Mouse (Mus musculus): Measurements from ENCODE around the gene Wdr62.

Gene Wdr62

DNA sequence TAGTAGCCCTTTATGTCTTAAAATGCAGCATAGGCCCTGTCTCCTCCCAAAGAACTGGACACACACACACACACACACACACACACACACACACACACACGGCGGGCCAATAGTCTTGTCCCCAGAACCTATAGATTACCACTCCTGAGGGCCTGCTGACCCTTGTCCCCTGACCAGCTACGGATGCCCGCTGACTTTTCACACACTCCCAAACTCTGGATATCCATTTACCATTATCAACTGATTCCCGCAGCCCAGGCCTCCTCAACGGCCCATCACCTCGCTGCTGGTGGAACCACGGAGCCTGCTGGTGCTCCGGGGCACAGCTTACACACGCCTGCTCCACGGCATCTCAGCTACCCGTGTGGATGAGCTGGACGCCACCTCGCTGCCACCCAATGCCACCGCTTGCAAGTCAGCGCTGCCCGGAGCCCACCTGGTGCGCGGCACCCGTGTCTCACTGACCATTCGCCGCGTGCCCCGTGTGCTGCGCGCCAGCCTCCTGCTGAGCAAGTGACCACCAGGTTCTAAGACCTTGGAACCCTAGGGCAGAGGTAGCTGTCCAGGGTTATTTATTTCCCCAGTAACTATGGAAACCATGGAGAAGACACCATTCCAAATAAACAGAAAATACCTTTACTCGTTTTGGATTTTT, 33.6 kb upstream of the Wdr62 start:
- no peaks in the 10 kb centered on the region for H3K27me3 ChIP-seq (ENCODE audit: control insufficient read depth, insufficient read depth, low read length, poor library complexity, severe bottlenecking)
- H3K36me3 ChIP-seq (ENCODE audit: control insufficient read depth, insufficient read depth, low read length, poor library complexity, severe bottlenecking): no peaks in the 10 kb centered on the region
- no peak for DNase-seq (ENCODE audit: low read depth, low spot score)

DNA sequence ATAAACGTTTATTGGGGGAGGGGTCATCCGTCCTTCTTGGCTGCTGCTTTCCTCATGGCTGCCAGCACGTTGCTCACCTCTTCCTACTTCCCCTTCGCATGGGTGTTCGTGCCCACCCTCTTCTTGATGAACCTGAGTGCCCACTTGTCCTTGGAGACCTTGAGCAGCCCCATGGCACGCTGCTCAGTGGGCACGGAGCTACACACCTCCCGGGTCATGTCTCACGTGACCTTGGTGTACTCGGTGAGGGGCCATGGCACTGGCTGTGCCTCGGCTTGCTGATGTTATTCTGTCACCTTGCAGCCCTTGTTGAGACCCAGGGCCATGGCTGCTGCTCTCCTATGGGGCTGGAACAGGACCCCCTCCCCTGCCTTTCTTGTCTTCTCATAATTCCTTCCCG, 29.9 kb upstream of the Wdr62 start:
- DNase-seq (ENCODE audit: low read depth, low spot score): no peak
- Histone ChIP-seq H3K27me3 (ENCODE audit: control insufficient read depth, insufficient read depth, low read length, poor library complexity, severe bottlenecking) (no peaks in the 10 kb centered on the region), H3K36me3 (ENCODE audit: control insufficient read depth, insufficient read depth, low read length, poor library complexity, severe bottlenecking) (no peaks in the 10 kb centered on the region)

- H3K27me3 ChIP-seq (ENCODE audit: control insufficient read depth, insufficient read depth, low read length, poor library complexity, severe bottlenecking): no peaks in the 10 kb centered on the region
- DNase-seq (ENCODE audit: low read depth, low spot score): no peak
- no peaks in the 10 kb centered on the region for H3K36me3 ChIP-seq (ENCODE audit: control insufficient read depth, insufficient read depth, low read length, poor library complexity, severe bottlenecking)
These were observed 29.3 kb upstream of the Wdr62 start for GRCm38 (mm10) chr7:30309395-30310129.

GRCm38 (mm10) chr7:30308076-30309005, 28.1 kb upstream of the Wdr62 start, which contains the start of gene Alkbh6:
Alkbh6 (plus strand) TSS chr7:30308717.
- no peaks in the 10 kb centered on the region for H3K36me3 ChIP-seq (ENCODE audit: control insufficient read depth, insufficient read depth, low read length, poor library complexity, severe bottlenecking)

GRCm38 (mm10) chr7:30306083-30306779, 26.0 kb upstream of the Wdr62 start:
- DNase-seq (ENCODE audit: low read depth, low spot score): peak; percentile 55
- Histone ChIP-seq H3K36me3 (ENCODE audit: control insufficient read depth, insufficient read depth, low read length, poor library complexity, severe bottlenecking) (no peaks in the 10 kb centered on the region), H3K27me3 (ENCODE audit: control insufficient read depth, insufficient read depth, low read length, poor library complexity, severe bottlenecking) (no peaks in the 10 kb centered on the region)

More at GRCm38 (mm10) chr7:30308076-30309005, 28.1 kb upstream of the Wdr62 start, which contains the start of gene Alkbh6:
- peak; percentile 96 for DNase-seq (ENCODE audit: low read depth, low spot score)
- no peaks in the 10 kb centered on the region for H3K27me3 ChIP-seq (ENCODE audit: control insufficient read depth, insufficient read depth, low read length, poor library complexity, severe bottlenecking)

- no peaks in the 10 kb centered on the region for H3K27me3 ChIP-seq (ENCODE audit: control insufficient read depth, insufficient read depth, low read length, poor library complexity, severe bottlenecking)
- DNase-seq (ENCODE audit: low read depth, low spot score): peak; percentile 76
- no peaks in the 10 kb centered on the region for H3K36me3 ChIP-seq (ENCODE audit: control insufficient read depth, insufficient read depth, low read length, poor library complexity, severe bottlenecking)
These were observed 20.7 kb upstream of the Wdr62 start for GRCm38 (mm10) chr7:30300914-30301313.

DNA sequence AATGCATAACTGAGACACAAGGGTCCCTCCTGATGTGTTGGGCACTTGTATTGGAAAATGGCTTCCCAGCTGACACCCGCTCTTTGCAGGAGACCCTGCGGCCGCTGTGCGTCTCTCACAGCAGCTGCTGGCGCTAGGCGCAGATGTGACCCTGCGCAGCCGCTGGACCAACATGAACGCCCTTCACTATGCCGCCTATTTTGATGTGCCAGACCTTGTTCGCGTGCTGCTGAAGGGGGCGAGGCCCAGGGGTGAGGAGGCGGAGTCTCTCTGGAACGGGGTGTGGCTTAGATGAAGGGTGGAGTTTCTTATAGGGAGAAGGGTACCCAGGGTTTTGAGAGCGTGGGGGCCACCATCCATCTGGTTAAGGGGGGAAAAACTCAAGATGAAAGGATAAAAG, 17.0 kb upstream of the Wdr62 start:
- H3K36me3 ChIP-seq (ENCODE audit: control insufficient read depth, insufficient read depth, low read length, poor library complexity, severe bottlenecking): no peaks in the 10 kb centered on the region
- H3K27me3 ChIP-seq (ENCODE audit: control insufficient read depth, insufficient read depth, low read length, poor library complexity, severe bottlenecking): no peaks in the 10 kb centered on the region
- DNase-seq (ENCODE audit: low read depth, low spot score): no peak

DNA sequence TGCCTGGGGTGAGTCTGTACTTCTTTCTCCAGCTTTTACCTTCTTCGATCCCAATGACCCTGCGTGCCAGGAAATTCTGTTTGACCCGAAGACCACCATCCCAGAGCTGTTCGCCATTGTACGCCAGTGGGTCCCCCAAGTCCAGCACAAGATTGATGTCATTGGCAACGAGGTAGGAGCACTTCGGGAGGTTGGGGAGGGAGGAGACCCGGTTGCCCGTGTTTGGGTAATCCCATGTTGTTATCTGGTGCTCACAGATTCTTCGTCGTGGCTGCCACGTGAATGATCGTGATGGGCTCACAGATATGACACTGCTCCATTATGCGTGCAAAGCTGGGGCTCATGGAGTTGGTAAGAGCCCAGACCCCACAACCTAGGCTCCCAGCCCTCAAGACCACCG, 16.6 kb upstream of the Wdr62 start:
- no peak for DNase-seq (ENCODE audit: low read depth, low spot score)
- H3K27me3 ChIP-seq (ENCODE audit: control insufficient read depth, insufficient read depth, low read length, poor library complexity, severe bottlenecking): no peaks in the 10 kb centered on the region
- no peaks in the 10 kb centered on the region for H3K36me3 ChIP-seq (ENCODE audit: control insufficient read depth, insufficient read depth, low read length, poor library complexity, severe bottlenecking)

DNA sequence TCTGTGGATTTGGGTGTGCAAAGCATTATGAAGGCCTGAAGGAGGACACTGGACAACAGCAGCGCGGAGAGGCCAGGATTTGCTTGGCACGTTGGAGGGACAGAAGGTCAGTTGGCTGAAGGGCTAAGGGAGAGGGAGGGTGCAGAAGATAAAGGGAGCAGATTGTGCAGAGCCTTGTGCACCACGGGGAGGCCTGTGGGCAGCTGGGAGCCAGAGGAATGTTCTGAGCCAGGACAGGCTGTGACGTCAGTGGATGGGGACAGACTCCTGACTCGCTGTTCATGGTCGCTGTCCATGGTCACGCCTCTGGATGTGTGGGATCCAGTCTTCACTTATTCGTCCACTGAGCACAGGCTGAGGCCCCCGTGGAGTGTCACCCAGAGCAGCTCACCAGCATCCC, 14.9 kb upstream of the Wdr62 start:
- no peak for DNase-seq (ENCODE audit: low read depth, low spot score)
- no peaks in the 10 kb centered on the region for H3K27me3 ChIP-seq (ENCODE audit: control insufficient read depth, insufficient read depth, low read length, poor library complexity, severe bottlenecking)
- no peaks in the 10 kb centered on the region for H3K36me3 ChIP-seq (ENCODE audit: control insufficient read depth, insufficient read depth, low read length, poor library complexity, severe bottlenecking)

DNA sequence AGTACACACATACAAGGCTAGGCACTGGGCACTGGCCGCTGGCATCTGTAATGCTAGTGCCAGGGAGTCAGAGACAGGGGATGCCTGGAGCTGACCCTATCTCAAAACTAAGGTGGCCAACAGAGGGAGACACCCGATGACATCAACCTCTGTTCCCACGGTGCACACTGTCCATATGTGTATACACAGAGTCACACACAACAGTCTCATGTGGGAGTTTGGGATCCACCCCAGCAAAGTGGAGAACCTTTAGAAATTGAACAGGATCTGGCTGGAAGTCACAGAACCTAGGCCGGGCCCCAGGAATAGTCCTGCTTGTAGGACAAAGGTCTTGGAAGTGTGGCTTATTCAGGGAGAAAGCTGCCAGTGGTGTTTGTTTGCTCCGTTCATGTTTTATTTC, 14.1 kb upstream of the Wdr62 start:
- Histone ChIP-seq H3K27me3 (ENCODE audit: control insufficient read depth, insufficient read depth, low read length, poor library complexity, severe bottlenecking) (no peaks in the 10 kb centered on the region), H3K36me3 (ENCODE audit: control insufficient read depth, insufficient read depth, low read length, poor library complexity, severe bottlenecking) (no peaks in the 10 kb centered on the region)
- no peak for DNase-seq (ENCODE audit: low read depth, low spot score)

DNA sequence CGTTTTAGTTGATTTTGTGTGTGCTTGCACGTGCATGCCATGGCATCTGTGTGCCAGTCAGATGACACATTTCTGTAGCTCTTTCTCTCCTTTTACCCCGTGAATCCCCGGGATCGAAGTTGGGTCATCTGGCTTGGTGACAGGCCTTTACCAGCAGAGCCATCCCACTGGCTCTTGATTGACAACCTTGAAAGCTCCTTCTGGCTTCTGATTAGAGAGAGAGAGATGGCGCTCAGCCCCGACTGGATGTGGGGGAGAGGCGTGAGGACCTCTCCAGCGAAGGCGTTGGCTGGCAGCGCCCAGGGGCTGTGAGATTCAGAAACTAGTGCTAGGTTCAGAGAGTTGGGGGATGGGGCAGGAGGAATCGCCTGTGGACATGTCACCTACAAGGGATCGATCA, 13.6 kb upstream of the Wdr62 start:
- Histone ChIP-seq H3K27me3 (ENCODE audit: control insufficient read depth, insufficient read depth, low read length, poor library complexity, severe bottlenecking) (0 out of 2 replicates have a peak, but pooled peaks cover under 1% of the 10 kb centered on the region), H3K36me3 (ENCODE audit: control insufficient read depth, insufficient read depth, low read length, poor library complexity, severe bottlenecking) (no peaks in the 10 kb centered on the region)
- no peak for DNase-seq (ENCODE audit: low read depth, low spot score)

- Histone ChIP-seq H3K27me3 (ENCODE audit: control insufficient read depth, insufficient read depth, low read length, poor library complexity, severe bottlenecking) (0 out of 2 replicates have a peak, but pooled peaks cover 1% of the 10 kb centered on the region), H3K36me3 (ENCODE audit: control insufficient read depth, insufficient read depth, low read length, poor library complexity, severe bottlenecking) (no peaks in the 10 kb centered on the region)
- DNase-seq (ENCODE audit: low read depth, low spot score): no peak
These were observed 11.3 kb upstream of the Wdr62 start, which contains the start of gene Clip3 for GRCm38 (mm10) chr7:30291215-30292131. Clip3 (plus strand) TSS chr7:30291728.

GRCm38 (mm10) chr7:30289714-30290399, 9.6 kb upstream of the Wdr62 start:
- no peaks in the 10 kb centered on the region for H3K36me3 ChIP-seq (ENCODE audit: control insufficient read depth, insufficient read depth, low read length, poor library complexity, severe bottlenecking)
- DNase-seq (ENCODE audit: low read depth, low spot score): no peak

More at GRCm38 (mm10) chr7:30289714-30290399, 9.6 kb upstream of the Wdr62 start:
- 0 out of 2 replicates have a peak, but pooled peaks cover 1% of the 10 kb centered on the region for H3K27me3 ChIP-seq (ENCODE audit: control insufficient read depth, insufficient read depth, low read length, poor library complexity, severe bottlenecking)
